Mouse (Mus musculus) induced T-regulatory cell, adult 2 months (primary cell): ENCODE results near the gene Caln1.

ENCODE experiments used
- DNase-seq: peaks from one replicate; pipeline ENCODE4 v3.0.0-alpha.2; 2012; ENCODE audit warnings: low read depth

Caln1 gene

GRCm38 (mm10) chr5:130394386-130394785 is 25.1 kb downstream of the Caln1 start:
- DNase-seq: no peak

GRCm38 (mm10) chr5:130395142-130395541 is 25.9 kb downstream of the Caln1 start:
- no peak for DNase-seq

- no peak for DNase-seq
Measured at GRCm38 (mm10) chr5:130400136-130400917, 31.1 kb downstream of the Caln1 start.

- DNase-seq: peak; percentile 21
Measured at GRCm38 (mm10) chr5:130405201-130405600, 35.9 kb downstream of the Caln1 start.

GRCm38 (mm10) chr5:130409706-130410105 is 40.5 kb downstream of the Caln1 start:
- DNase-seq: no peak

GRCm38 (mm10) chr5:130411516-130411915 is 42.3 kb downstream of the Caln1 start:
- DNase-seq: no peak

- DNase-seq: no peak
Measured at GRCm38 (mm10) chr5:130447438-130447837, 78.2 kb downstream of the Caln1 start.

- no peak for DNase-seq
Measured at GRCm38 (mm10) chr5:130448491-130448890, 79.2 kb downstream of the Caln1 start.

GRCm38 (mm10) chr5:130448931-130449856 is 79.9 kb downstream of the Caln1 start:
- DNase-seq: no peak

- DNase-seq: no peak
Measured at GRCm38 (mm10) chr5:130450031-130450541, 80.8 kb downstream of the Caln1 start.

GRCm38 (mm10) chr5:130458076-130458475 is 88.8 kb downstream of the Caln1 start:
- no peak for DNase-seq

GRCm38 (mm10) chr5:130472209-130472608 is 103.0 kb downstream of the Caln1 start:
- DNase-seq: no peak

GRCm38 (mm10) chr5:130474876-130475275 is 105.6 kb downstream of the Caln1 start:
- DNase-seq: no peak

- no peak for DNase-seq
Measured at GRCm38 (mm10) chr5:130476741-130477140, 107.5 kb downstream of the Caln1 start.

- no peak for DNase-seq
Measured at GRCm38 (mm10) chr5:130480290-130480689, 111.0 kb downstream of the Caln1 start.

GRCm38 (mm10) chr5:130491471-130491870 is 122.2 kb downstream of the Caln1 start:
- no peak for DNase-seq

- no peak for DNase-seq
Measured at GRCm38 (mm10) chr5:130492305-130492704, 123.0 kb downstream of the Caln1 start.

GRCm38 (mm10) chr5:130502541-130502940 is 133.3 kb downstream of the Caln1 start:
- DNase-seq: no peak

- no peak for DNase-seq
Measured at GRCm38 (mm10) chr5:130504891-130505290, 135.6 kb downstream of the Caln1 start.

GRCm38 (mm10) chr5:130510516-130510915 is 141.3 kb downstream of the Caln1 start:
- no peak for DNase-seq

- DNase-seq: no peak
Measured at GRCm38 (mm10) chr5:130515395-130515794, 146.1 kb downstream of the Caln1 start.

GRCm38 (mm10) chr5:130520527-130520926 is 151.3 kb downstream of the Caln1 start:
- DNase-seq: peak; percentile 1

GRCm38 (mm10) chr5:130527416-130527815 is 158.2 kb downstream of the Caln1 start:
- DNase-seq: no peak
